Mouse (Mus musculus): ENCODE measurements at regions not wholly inside any gene's neighbourhood (a gene's known extent, or its start where the extent isn't known, plus 50 kb on each side); places are given as distances from the start of the nearest gene placed in this dataset.

- no peaks in the 10 kb centered on the region for H3K9me3 ChIP-seq (ENCODE audit: control insufficient read depth, low read length)
- H3K36me3 ChIP-seq (ENCODE audit: control insufficient read depth, insufficient read depth, low read length): no peaks in the 10 kb centered on the region
- no peak overlapping the region for H3K4me2 ChIP-seq (ENCODE audit: low read length)
- H3K27ac ChIP-seq (replicated peaks in 1 of 2; ENCODE audit: control insufficient read depth in 1 of 2, insufficient read depth in 1 of 2, low read depth in 2 of 2, low read length in 2 of 2): no peak overlapping the region
- ATAC-seq (ENCODE audit: insufficient number of reproducible peaks, insufficient read depth, low FRiP score, low read depth): no peak
- no peaks in the 10 kb centered on the region for H3K27me3 ChIP-seq (ENCODE audit: control insufficient read depth, insufficient read depth, low read length)
- H3K9ac ChIP-seq (ENCODE audit: low read length): no peak overlapping the region
- 91% methylated on average over 1 of the region's 1 CpGs for WGBS
- no peak overlapping the region for H3K4me3 ChIP-seq (ENCODE audit: control insufficient read depth in 1 of 2, insufficient read depth in 1 of 2, low read depth in 1 of 2, low read length in 2 of 2)
- no peaks in the 10 kb centered on the region for H3K4me1 ChIP-seq (ENCODE audit: control insufficient read depth in 2 of 2, insufficient read depth in 2 of 2, low read length in 2 of 2)
Measured at GRCm38 (mm10) chr4:69197577-69197976, 243.4 kb upstream of the Brinp1 start.

GRCm38 (mm10) chr4:69196094-69196493 lies 241.9 kb upstream of the Brinp1 start:
- ATAC-seq (ENCODE audit: insufficient number of reproducible peaks, insufficient read depth, low FRiP score, low read depth): no peak
- WGBS: 74% methylated on average over 1 of the region's 1 CpGs

GRCm38 (mm10) chr4:69195645-69196044 lies 241.4 kb upstream of the Brinp1 start:
- Histone ChIP-seq H3K4me1 (ENCODE audit: control insufficient read depth in 2 of 2, insufficient read depth in 2 of 2, low read length in 2 of 2) (no peaks in the 10 kb centered on the region), H3K36me3 (ENCODE audit: control insufficient read depth, insufficient read depth, low read length) (no peaks in the 10 kb centered on the region), H3K9me3 (ENCODE audit: control insufficient read depth, low read length) (no peaks in the 10 kb centered on the region), H3K27me3 (ENCODE audit: control insufficient read depth, insufficient read depth, low read length) (no peaks in the 10 kb centered on the region), H3K4me3 (ENCODE audit: control insufficient read depth in 1 of 2, insufficient read depth in 1 of 2, low read depth in 1 of 2, low read length in 2 of 2) (peak overlapping the region; percentile 28 to 42), H3K4me2 (ENCODE audit: low read length) (peak overlapping the region; percentile 74), H3K9ac (ENCODE audit: low read length) (peak overlapping the region; percentile 54; the same call in 1 of the 2 replicates), H3K27ac (replicated peaks in 1 of 2; ENCODE audit: control insufficient read depth in 1 of 2, insufficient read depth in 1 of 2, low read depth in 2 of 2, low read length in 2 of 2) (no peak overlapping the region)
- no peak for ATAC-seq (ENCODE audit: insufficient number of reproducible peaks, insufficient read depth, low FRiP score, low read depth)
- under 1% methylated on average over 13 of the region's 13 CpGs for WGBS

More at GRCm38 (mm10) chr4:69196094-69196493, 241.9 kb upstream of the Brinp1 start:
- no peaks in the 10 kb centered on the region for H3K9me3 ChIP-seq (ENCODE audit: control insufficient read depth, low read length)
- H3K4me1 ChIP-seq (ENCODE audit: control insufficient read depth in 2 of 2, insufficient read depth in 2 of 2, low read length in 2 of 2): no peaks in the 10 kb centered on the region
- H3K27ac ChIP-seq (replicated peaks in 1 of 2; ENCODE audit: control insufficient read depth in 1 of 2, insufficient read depth in 1 of 2, low read depth in 2 of 2, low read length in 2 of 2): no peak overlapping the region
- H3K4me3 ChIP-seq (ENCODE audit: control insufficient read depth in 1 of 2, insufficient read depth in 1 of 2, low read depth in 1 of 2, low read length in 2 of 2): peak overlapping the region in 1 of 2 experiments; percentile 28; a peak in 2 of 4 replicates
- H3K9ac ChIP-seq (ENCODE audit: low read length): no peak overlapping the region
- H3K36me3 ChIP-seq (ENCODE audit: control insufficient read depth, insufficient read depth, low read length): no peaks in the 10 kb centered on the region
- H3K4me2 ChIP-seq (ENCODE audit: low read length): peak overlapping the region; percentile 74
- H3K27me3 ChIP-seq (ENCODE audit: control insufficient read depth, insufficient read depth, low read length): no peaks in the 10 kb centered on the region

All from heart, embryonic 14.5 days (tissue).